Mouse (Mus musculus): ENCODE data around the gene Tspo2. TPM values are rescaled to one million over a fixed set of nuclear protein-coding genes. Genes with fewer than 3 reads are reported as not detected.

Tspo2 gene
- polyA plus RNA-seq, 1 experiment from 2014 or later: 3.5 TPM

DNA sequence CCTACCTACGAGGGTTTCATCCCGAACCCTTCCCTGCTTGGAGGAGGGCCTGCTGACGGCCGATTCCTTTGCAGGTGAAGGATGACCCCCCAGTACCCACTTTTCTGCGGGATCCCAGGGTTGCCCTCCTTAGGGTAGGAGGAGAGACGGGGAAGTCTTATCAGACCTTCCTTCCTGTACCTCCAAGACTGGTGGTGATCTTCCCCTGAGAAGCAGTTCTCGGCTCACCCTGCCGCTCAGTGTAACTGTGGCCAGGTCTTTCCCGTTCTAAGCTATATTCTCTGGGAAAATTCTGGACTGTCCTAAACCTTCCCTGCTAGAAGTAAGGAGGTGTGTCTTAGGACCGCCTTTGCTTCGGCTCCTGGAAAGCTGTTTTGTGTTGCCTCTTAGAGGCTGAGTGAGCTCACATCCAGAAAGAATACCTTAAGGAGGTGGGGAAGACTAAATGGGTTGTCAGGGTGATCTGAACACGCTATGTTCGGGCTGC, 41.0 kb downstream of the Tspo2 start:
- under 1% methylated on average over 13 of the region's 13 CpGs for WGBS

DNA sequence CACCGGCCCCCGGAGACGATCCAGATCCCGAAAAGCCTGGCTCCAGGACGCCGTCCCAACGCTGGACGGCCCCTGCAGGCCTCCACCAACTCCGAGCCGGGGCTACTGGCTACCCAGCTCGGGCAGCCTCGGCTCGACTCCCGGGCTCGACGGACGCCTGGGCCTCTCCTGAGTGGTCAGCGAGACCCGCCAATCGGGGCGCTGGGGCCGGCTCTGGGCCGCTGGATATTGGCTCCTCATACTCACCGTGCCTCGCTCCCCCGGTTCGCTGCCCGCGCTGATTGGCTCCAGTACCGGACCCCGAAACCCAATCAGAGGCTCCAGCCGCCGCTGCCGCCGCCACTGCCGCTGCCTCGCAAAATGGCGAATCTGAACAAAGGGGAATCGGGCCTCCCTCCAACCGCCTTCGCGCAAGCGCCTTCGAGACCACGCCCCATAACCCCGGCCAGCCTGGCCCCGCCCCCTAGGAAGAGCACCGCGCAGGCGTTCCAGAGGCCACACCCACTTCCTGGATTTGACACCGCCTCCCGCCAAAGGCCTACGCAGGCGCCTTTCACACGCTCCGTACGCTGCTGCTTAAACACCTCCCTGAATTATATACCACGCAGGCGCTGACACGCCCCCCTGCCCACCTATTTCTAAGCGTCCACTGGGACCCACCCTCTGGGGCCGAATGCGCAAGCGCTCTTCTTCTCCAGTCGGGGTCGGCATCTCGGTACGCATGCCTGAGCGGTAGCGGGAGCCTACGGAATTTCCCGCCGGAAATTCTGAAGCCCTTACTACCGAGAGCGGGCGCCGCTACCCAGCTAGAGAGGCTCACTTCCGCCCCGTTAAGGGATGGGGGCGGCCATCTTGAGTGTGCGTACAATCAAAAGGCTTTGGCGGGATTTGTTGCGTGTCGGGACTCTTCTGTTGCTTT, 41.7 kb downstream of the Tspo2 start, which contains the start of the genes Nfya and Oard1:
TSS of gene Nfya (minus strand) at position 527 of the 919 bp plus-strand sequence.
TSS of gene Oard1 (plus strand) at position 635 of the 919 bp plus-strand sequence.
- peak; percentile 97 for ATAC-seq
- H3K9ac ChIP-seq (replicated peaks): peak within 1 kb of the TSS; percentile 99
- H3K27me3 ChIP-seq: no peaks in the 10 kb centered on the region
- WGBS: under 1% methylated on average over 84 of the region's 84 CpGs
- H3K27ac ChIP-seq: peak within 1 kb of the TSS; percentile 100
- peak within 1 kb of the TSS; percentile 81 for H3K4me2 ChIP-seq (replicated peaks)
- peaks cover 31% of the 10 kb centered on the region for H3K4me1 ChIP-seq (replicated peaks)
- H3K9me3 ChIP-seq: no peaks in the 10 kb centered on the region
- H3K36me3 ChIP-seq: peaks cover 12% of the 10 kb centered on the region
- H3K4me3 ChIP-seq (replicated peaks): peak within 1 kb of the TSS; percentile 88

More for the DNA sequence above, 41.0 kb downstream of the Tspo2 start:
- Histone ChIP-seq H3K4me1 (replicated peaks) (peaks cover 31% of the 10 kb centered on the region), H3K9me3 (no peaks in the 10 kb centered on the region), H3K27ac (peak overlapping the region; percentile 100), H3K27me3 (no peaks in the 10 kb centered on the region), H3K36me3 (peaks cover 19% of the 10 kb centered on the region), H3K4me3 (replicated peaks) (peak overlapping the region; percentile 88), H3K4me2 (replicated peaks) (peak overlapping the region; percentile 81), H3K9ac (replicated peaks) (peak overlapping the region; percentile 83)
- peak; percentile 35 for ATAC-seq

DNA sequence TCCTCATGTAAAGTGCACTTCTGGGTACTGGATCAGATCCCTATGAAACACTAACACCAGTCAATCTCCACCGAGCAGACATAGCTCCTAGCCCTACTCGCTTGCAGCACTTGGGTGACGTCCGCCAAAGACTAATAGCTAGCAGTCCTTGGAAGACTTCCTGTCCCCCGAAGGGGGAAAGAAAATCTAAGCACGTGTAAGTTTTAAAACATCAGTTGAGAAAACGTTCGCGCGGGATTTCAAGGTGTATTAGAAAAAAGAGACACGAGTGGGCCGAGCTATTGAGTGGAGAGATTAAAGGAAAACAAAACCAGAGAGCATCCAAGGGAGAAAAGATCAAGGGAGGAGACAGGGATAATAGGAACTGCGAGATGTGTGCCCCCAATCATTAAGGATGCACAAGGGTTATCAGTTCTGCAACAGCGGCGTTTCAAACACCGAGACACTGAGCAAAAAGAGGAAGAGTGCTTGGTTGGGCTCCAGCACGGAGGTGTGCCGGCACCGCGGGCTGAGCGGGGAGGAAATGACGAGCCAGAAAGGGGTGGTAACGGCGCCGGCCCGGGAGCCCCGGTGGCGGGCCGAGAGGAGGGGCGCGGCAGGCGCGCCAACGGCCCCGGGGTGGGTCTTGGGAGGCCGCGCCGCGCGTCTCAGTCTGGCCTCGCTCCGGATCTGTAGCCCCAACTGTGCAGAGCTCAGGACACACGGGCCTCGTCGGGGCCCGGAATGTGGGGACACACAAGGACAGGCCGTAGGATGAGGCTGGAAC, 42.6 kb downstream of the Tspo2 start:
- Histone ChIP-seq H3K27ac (peak overlapping the region; percentile 100), H3K4me3 (replicated peaks) (peak overlapping the region; percentile 88), H3K27me3 (no peaks in the 10 kb centered on the region), H3K9me3 (no peaks in the 10 kb centered on the region), H3K36me3 (peaks cover 7% of the 10 kb centered on the region; the same call in 1 of the 2 replicates), H3K4me2 (replicated peaks) (peak overlapping the region; percentile 73), H3K4me1 (replicated peaks) (peaks cover 31% of the 10 kb centered on the region), H3K9ac (replicated peaks) (peak overlapping the region; percentile 99)
- under 1% methylated on average over 47 of the region's 47 CpGs for WGBS
- peak; percentile 53 for ATAC-seq

DNA sequence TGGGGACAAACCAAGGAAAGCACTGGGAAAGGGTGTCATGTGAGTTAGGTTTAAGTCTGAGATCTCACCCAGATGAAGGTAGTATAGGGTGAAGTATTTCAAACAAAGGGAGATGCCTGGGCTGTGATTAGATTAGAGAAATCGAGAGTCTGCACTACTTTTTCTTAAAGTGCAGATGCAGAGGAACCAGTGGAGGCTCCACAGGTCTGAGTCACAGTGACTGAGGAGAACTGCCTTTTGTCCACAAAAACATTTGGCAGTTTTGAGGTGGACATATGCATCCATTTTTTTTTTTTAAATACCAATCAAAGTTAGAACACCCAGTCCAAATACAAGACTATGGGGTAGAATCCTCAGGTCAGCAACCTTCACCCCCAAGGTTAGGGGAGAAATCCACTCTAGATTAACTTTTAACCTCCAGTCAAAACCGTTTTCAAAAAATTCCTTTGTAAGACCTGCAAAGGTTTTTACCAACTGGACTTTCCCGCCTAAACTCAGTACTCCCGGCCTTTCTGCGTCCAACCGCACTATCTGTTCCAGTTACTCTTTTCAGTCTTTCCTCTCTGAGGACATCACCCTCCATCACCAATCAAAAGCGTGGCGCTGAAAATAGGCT, 43.3 kb downstream of the Tspo2 start:
- Histone ChIP-seq H3K4me2 (replicated peaks) (peak overlapping the region; percentile 73), H3K27me3 (no peaks in the 10 kb centered on the region), H3K27ac (peak overlapping the region; percentile 100), H3K4me3 (replicated peaks) (peak overlapping the region; percentile 88), H3K4me1 (replicated peaks) (peaks cover 31% of the 10 kb centered on the region), H3K36me3 (peaks cover 5% of the 10 kb centered on the region; the same call in 1 of the 2 replicates), H3K9ac (replicated peaks) (peak overlapping the region; percentile 99), H3K9me3 (no peaks in the 10 kb centered on the region)
- 11% methylated on average over 8 of the region's 8 CpGs for WGBS
- ATAC-seq: no peak

DNA sequence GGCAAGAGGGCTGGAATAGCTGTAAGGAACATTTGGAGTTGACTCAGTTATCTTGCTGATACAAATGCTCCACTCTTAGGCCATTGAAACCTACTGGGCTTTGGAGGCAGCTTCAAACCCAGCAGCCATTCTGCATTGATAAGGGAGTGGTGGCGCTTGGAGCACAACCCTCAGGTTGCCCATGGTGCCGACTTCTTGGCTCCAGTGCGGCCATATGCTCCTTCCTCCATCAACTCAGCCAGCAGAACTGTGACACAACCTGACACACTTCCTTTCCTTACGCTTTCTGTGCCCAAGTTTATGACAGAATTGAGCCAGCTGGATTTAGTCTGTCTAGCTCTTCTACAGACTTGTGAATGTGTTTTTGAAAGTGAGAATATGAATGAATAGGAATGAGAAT, 44.2 kb downstream of the Tspo2 start:
- Histone ChIP-seq H3K36me3 (no peaks in the 10 kb centered on the region), H3K4me3 (replicated peaks) (no peak overlapping the region), H3K9me3 (no peaks in the 10 kb centered on the region), H3K4me1 (replicated peaks) (peaks cover 30% of the 10 kb centered on the region), H3K4me2 (replicated peaks) (peak overlapping the region; percentile 73), H3K27me3 (no peaks in the 10 kb centered on the region), H3K27ac (no peak overlapping the region), H3K9ac (replicated peaks) (0 out of 2 replicates have a peak overlapping the region, but pooled peaks have one; percentile 99)
- no peak for ATAC-seq
- WGBS: 93% methylated on average over 4 of the region's 4 CpGs

DNA sequence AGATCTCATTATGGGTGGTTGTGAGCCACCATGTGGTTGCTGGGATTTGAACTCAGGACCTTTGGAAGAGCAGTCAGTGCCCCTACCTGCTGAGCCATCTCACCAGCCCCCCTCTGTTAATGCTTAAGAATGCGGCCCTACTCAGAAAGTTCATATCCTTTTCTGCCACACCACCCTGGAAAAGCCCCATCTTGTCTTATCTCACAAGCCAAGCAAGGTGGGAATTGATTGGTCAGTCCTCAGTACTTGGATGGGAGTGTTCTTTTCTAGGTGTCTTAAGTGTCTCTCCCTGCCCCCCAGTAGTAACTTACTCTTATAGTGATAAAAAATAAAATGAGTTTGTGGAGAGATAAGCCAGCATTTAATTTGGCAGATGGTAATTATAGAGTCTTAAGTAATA, 46.6 kb downstream of the Tspo2 start:
- H3K36me3 ChIP-seq: peaks cover 7% of the 10 kb centered on the region
- no peaks in the 10 kb centered on the region for H3K9me3 ChIP-seq
- 79% methylated on average over 1 of the region's 1 CpGs for WGBS

DNA sequence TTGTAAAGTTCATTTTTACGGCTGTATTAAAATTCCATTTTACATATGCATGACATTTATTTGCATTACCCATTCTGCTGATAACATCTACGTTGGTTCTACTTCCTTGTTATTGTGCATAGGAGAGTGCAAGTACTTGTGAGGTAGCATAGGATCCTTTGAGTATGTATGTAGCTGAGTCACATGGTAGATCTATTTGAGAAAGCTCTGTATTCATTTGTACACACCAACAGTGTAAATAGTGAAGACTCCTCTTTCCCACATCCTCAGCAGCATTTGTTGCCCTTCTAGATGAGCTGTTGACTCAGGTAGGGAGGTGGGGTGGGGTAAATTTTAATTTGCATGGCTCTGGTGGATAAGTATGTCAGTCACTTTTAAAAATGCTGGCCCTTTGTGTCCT, 47.5 kb downstream of the Tspo2 start:
- Histone ChIP-seq H3K9me3 (no peaks in the 10 kb centered on the region), H3K27ac (no peak overlapping the region), H3K4me3 (replicated peaks) (no peak overlapping the region), H3K27me3 (no peaks in the 10 kb centered on the region), H3K9ac (replicated peaks) (no peak overlapping the region), H3K36me3 (peaks cover 15% of the 10 kb centered on the region), H3K4me2 (replicated peaks) (no peak overlapping the region), H3K4me1 (replicated peaks) (peaks cover 15% of the 10 kb centered on the region)
- 94% methylated on average over 2 of the region's 2 CpGs for WGBS
- ATAC-seq: no peak

More for the DNA sequence above, 46.6 kb downstream of the Tspo2 start:
- ATAC-seq: no peak
- H3K9ac ChIP-seq (replicated peaks): no peak overlapping the region
- H3K4me3 ChIP-seq (replicated peaks): no peak overlapping the region
- peaks cover 15% of the 10 kb centered on the region for H3K4me1 ChIP-seq (replicated peaks)
- H3K4me2 ChIP-seq (replicated peaks): no peak overlapping the region
- H3K27me3 ChIP-seq: no peaks in the 10 kb centered on the region
- H3K27ac ChIP-seq: no peak overlapping the region

DNA sequence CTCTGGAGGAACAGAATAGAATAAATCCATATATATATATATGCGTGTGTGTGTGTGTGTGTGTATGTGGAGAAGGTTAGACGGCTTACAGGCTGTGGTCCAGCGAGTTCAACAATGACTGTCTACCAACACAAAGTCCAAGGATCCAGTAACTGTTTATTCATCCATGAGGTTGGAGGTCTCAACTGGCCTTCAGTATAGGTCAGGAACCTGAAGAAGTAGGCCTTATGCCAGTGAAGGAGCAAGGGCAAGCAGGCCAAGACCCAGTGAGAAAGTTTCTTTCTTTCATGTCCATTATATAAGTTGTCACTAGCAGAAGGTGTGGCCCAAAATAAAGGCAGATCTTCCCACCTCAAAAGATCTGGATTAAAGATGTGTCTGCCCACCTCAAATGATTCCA, 48.6 kb downstream of the Tspo2 start:
- no peak overlapping the region for H3K4me3 ChIP-seq (replicated peaks)
- 94% methylated on average over 3 of the region's 3 CpGs for WGBS
- ATAC-seq: no peak

DNA sequence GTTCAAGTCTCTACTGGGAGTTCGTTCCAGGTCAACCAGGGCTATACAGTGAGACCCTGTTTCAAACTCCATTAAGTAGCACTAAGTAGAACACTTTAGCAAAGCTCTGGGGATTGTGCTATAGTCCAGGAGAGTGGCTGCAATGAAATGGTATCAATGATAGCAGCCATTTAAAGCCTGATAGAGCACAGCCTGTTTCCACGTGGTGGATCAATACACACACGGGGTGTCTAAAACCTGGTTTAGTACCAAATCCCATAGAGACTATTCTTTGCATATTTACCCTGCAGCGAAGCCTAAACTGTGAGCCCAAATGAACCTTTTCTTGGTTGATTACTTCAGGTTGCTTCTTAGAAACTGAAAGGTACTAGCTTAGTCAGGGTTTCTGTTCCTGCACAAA, 49.6 kb downstream of the Tspo2 start:
- H3K27ac ChIP-seq: no peak overlapping the region
- H3K4me3 ChIP-seq (replicated peaks): no peak overlapping the region
- H3K9me3 ChIP-seq: no peaks in the 10 kb centered on the region
- H3K36me3 ChIP-seq: peaks cover 26% of the 10 kb centered on the region
- no peak overlapping the region for H3K9ac ChIP-seq (replicated peaks)
- no peak for ATAC-seq
- no peak overlapping the region for H3K4me2 ChIP-seq (replicated peaks)
- H3K4me1 ChIP-seq (replicated peaks): no peaks in the 10 kb centered on the region
- 81% methylated on average over 4 of the region's 4 CpGs for WGBS
- H3K27me3 ChIP-seq: no peaks in the 10 kb centered on the region

More for the DNA sequence above, 48.6 kb downstream of the Tspo2 start:
- H3K27ac ChIP-seq: no peak overlapping the region
- H3K36me3 ChIP-seq: peaks cover 25% of the 10 kb centered on the region
- no peak overlapping the region for H3K4me2 ChIP-seq (replicated peaks)
- no peaks in the 10 kb centered on the region for H3K9me3 ChIP-seq
- no peak overlapping the region for H3K9ac ChIP-seq (replicated peaks)
- H3K27me3 ChIP-seq: no peaks in the 10 kb centered on the region
- peaks cover 8% of the 10 kb centered on the region for H3K4me1 ChIP-seq (replicated peaks)

All from midbrain, embryonic 13.5 days (tissue).